Comparison of ENCODE assay signal across 8 mouse cellular contexts in genomic region chr7:128743898-128744297, GRCm38 (mm10). TPM values are rescaled to one million over a fixed set of nuclear protein-coding genes. Genes with fewer than 3 reads are reported as not detected.
DNase-seq lines count a peak whose midpoint lies in the region; ATAC-seq and TF ChIP-seq lines count a peak whose summit lies in the region.

No protein-coding gene starts in this region.

- 55% methylated on average over 2 of the region's 2 CpGs for WGBS in heart, postnatal 0 days
- 72% methylated on average over 2 of the region's 2 CpGs for WGBS in hindbrain, embryonic 14.5 days
- 65% methylated on average over 2 of the region's 2 CpGs for WGBS in midbrain, embryonic 12.5 days

- TF ChIP-seq EP300 in heart, postnatal 0 days (IDR thresholded peaks at IDR 0.05; ENCODE audit: low read depth) = no peak

- no peak for TF ChIP-seq CTCF in heart, postnatal 0 days (IDR thresholded peaks at IDR 0.05; ENCODE audit: low read depth)

- H3K27me3 ChIP-seq in heart, postnatal 0 days (ENCODE audit: control insufficient read depth, insufficient read depth, low read length) = peaks cover 5% of the 10 kb centered on the region; the same call in 1 of the 2 replicates
- peaks cover 3% of the 10 kb centered on the region; the same call in 1 of the 2 replicates for H3K27me3 ChIP-seq in hindbrain, embryonic 14.5 days (ENCODE audit: control insufficient read depth, insufficient read depth, low read length)
- peaks cover 10% of the 10 kb centered on the region for H3K27me3 ChIP-seq in midbrain, embryonic 12.5 days

- intact Hi-C loops in heart, postnatal 14 days (cut with DNase I) = no loop called here

- no peaks in the 10 kb centered on the region for H3K9me3 ChIP-seq in heart, postnatal 0 days (replicated peaks; ENCODE audit: control insufficient read depth, low read length)
- H3K9me3 ChIP-seq in hindbrain, embryonic 14.5 days (ENCODE audit: control insufficient read depth, low read length) = no peaks in the 10 kb centered on the region
- H3K9me3 ChIP-seq in midbrain, embryonic 12.5 days = no peaks in the 10 kb centered on the region

- H3K36me3 ChIP-seq in heart, postnatal 0 days (replicated peaks; ENCODE audit: control insufficient read depth, insufficient read depth, low read length) = no peaks in the 10 kb centered on the region
- H3K36me3 ChIP-seq in hindbrain, embryonic 14.5 days (replicated peaks; ENCODE audit: control insufficient read depth, insufficient read depth) = no peaks in the 10 kb centered on the region; the same call in 1 of the 2 replicates
- no peaks in the 10 kb centered on the region for H3K36me3 ChIP-seq in midbrain, embryonic 12.5 days

- H3K4me3 ChIP-seq in heart, postnatal 0 days (ENCODE audit: low read depth, low read length) = no peak overlapping the region; the same call in 1 of the 2 replicates
- peak overlapping the region; percentile 74; the same call in 1 of the 2 replicates for H3K4me3 ChIP-seq in hindbrain, embryonic 14.5 days (replicated peaks; ENCODE audit: low read length)
- H3K4me3 ChIP-seq in midbrain, embryonic 12.5 days = peak overlapping the region; percentile 87; the same call in 1 of the 2 replicates

- no peak for DNase-seq in heart, postnatal 0 days (ENCODE audit: low spot score)
- DNase-seq in heart, postnatal 14 days = no peak
- DNase-seq in NIH3T3 (ENCODE audit: low read depth) = peak; percentile 60
- DNase-seq in hindbrain, embryonic 14.5 days (ENCODE audit: low spot score) = no peak
- no peak for DNase-seq in yolk sac, embryonic 10.5 days (ENCODE audit: low spot score)
- no peak for DNase-seq in cerebellum, postnatal 25 days
- DNase-seq in lung, postnatal 4 days = no peak

- ATAC-seq in heart, postnatal 0 days (ENCODE audit: insufficient read depth, low read depth) = no peak
- ATAC-seq in hindbrain, embryonic 14.5 days (ENCODE audit: low FRiP score) = no peak
- ATAC-seq in midbrain, embryonic 12.5 days (ENCODE audit: low FRiP score, low read depth) = no peak

- no peak overlapping the region for H3K27ac ChIP-seq in heart, postnatal 0 days (ENCODE audit: low read depth)
- H3K27ac ChIP-seq in hindbrain, embryonic 14.5 days = no peak overlapping the region
- H3K27ac ChIP-seq in midbrain, embryonic 12.5 days (replicated peaks) = no peak overlapping the region

- H3K9ac ChIP-seq in heart, postnatal 0 days (replicated peaks; ENCODE audit: low read depth, low read length) = no peak overlapping the region
- H3K9ac ChIP-seq in hindbrain, embryonic 14.5 days = peak overlapping the region; percentile 55; the same call in 1 of the 2 replicates
- no peak overlapping the region for H3K9ac ChIP-seq in midbrain, embryonic 12.5 days (replicated peaks)

- peak overlapping the region; percentile 86 for H3K4me2 ChIP-seq in heart, postnatal 0 days (ENCODE audit: low read depth, low read length)
- H3K4me2 ChIP-seq in hindbrain, embryonic 14.5 days (replicated peaks) = peak overlapping the region; percentile 64
- H3K4me2 ChIP-seq in midbrain, embryonic 12.5 days (replicated peaks) = peak overlapping the region; percentile 70

- H3K4me1 ChIP-seq in heart, postnatal 0 days (ENCODE audit: control insufficient read depth, insufficient read depth) = peaks cover 36% of the 10 kb centered on the region
- H3K4me1 ChIP-seq in hindbrain, embryonic 14.5 days (replicated peaks; ENCODE audit: control insufficient read depth, insufficient read depth, low read length) = peaks cover 38% of the 10 kb centered on the region
- H3K4me1 ChIP-seq in midbrain, embryonic 12.5 days = peaks cover 21% of the 10 kb centered on the region

RNA-seq across cellular contexts. Expression of gene Sec23ip, which starts 0.8 kb away (rescaled TPM):
- 10.6 and 13.0 TPM in 2 replicates for total RNA-seq in heart, postnatal 0 days (2014; rRNA removed; ENCODE audit: low replicate concordance)
- 18.1 and 20.2 TPM in 2 replicates for polyA plus RNA-seq in heart, postnatal 0 days (2015; fragmentation: Nextera tagmentation; extraction: Ambion mirVana)
- total RNA-seq in heart, postnatal 14 days (2021) = 10 to 100 TPM; 27.7 to 31.6 TPM
- polyA plus RNA-seq in hindbrain, embryonic 14.5 days (2014; fragmentation: Nextera tagmentation; extraction: Ambion mirVana) = 34.8 and 37.7 TPM in 2 replicates
- polyA plus RNA-seq in midbrain, embryonic 12.5 days (2016; fragmentation: Nextera tagmentation; extraction: Ambion mirVana) = 42.6 and 42.8 TPM in 2 replicates

RNA-seq across cellular contexts. Expression of gene Mcmbp, which starts 3.6 kb away (rescaled TPM):
- total RNA-seq in heart, postnatal 0 days (2014; rRNA removed; ENCODE audit: low replicate concordance) = 39.4 and 40.0 TPM in 2 replicates
- 25.4 and 26.8 TPM in 2 replicates for polyA plus RNA-seq in heart, postnatal 0 days (2015; fragmentation: Nextera tagmentation; extraction: Ambion mirVana)
- total RNA-seq in heart, postnatal 14 days (2021) = 10 to 100 TPM; 26.3 to 27.2 TPM
- polyA plus RNA-seq in hindbrain, embryonic 14.5 days (2014; fragmentation: Nextera tagmentation; extraction: Ambion mirVana) = 50.9 and 52.2 TPM in 2 replicates
- 74.8 and 78.8 TPM in 2 replicates for polyA plus RNA-seq in midbrain, embryonic 12.5 days (2016; fragmentation: Nextera tagmentation; extraction: Ambion mirVana)
